In genomic region chr2:89927009-89927408, GRCm38 (mm10) we compare ENCODE assay signal across 12 mouse cellular contexts.
"Had no signal": no experiment of that assay in that cellular context is flagged by ENCODE, and none has a peak within 500 bp of the region (broad histone marks: within the 10 kb centered on the region; RNA-seq: fewer than 3 reads in every experiment).

Olfr1258 (plus strand) TSS chr2:89927309.

- DNase-seq: retina, postnatal 1 day; right cerebral cortex, adult 18-20 months; right cerebral cortex, postnatal 14 days; right cerebral cortex, postnatal 25 days; right cerebral cortex, postnatal 4 days; spleen, adult 18-20 months; thymus, adult 18-20 months; thymus, adult 2 months; thymus, postnatal 14 days; thymus, postnatal 25 days; thymus, postnatal 36 days; thymus, postnatal 4 days had no signal
